Mouse (Mus musculus) retina, embryonic 14.5 days (tissue): ENCODE measurements around the gene Cpeb3.
"Not testable (repeated sequence)": the region's sequence is repeated elsewhere in the genome, so short reads cannot be mapped to it uniquely, and the experiment has no call there.

Experiments used
- DNase-seq: peaks from one replicate; pipeline ENCODE4 v3.0.0-alpha.2; 2015; ENCODE audit warnings: low spot score

Gene Cpeb3

GRCm38 (mm10) chr19:37079151-37079550, 129.2 kb downstream of the Cpeb3 start:
- DNase-seq, result no peak

- DNase-seq, result no peak
Measured at GRCm38 (mm10) chr19:37078571-37078970, 129.8 kb downstream of the Cpeb3 start.

GRCm38 (mm10) chr19:37078064-37078463, 130.3 kb downstream of the Cpeb3 start:
- no peak for DNase-seq

GRCm38 (mm10) chr19:37077258-37077657, 131.1 kb downstream of the Cpeb3 start:
- DNase-seq, result not testable (repeated sequence)

GRCm38 (mm10) chr19:37076646-37077045, 131.8 kb downstream of the Cpeb3 start:
- no peak for DNase-seq

- DNase-seq, result no peak
Measured at GRCm38 (mm10) chr19:37076116-37076515, 132.3 kb downstream of the Cpeb3 start.

GRCm38 (mm10) chr19:37075690-37076089, 132.7 kb downstream of the Cpeb3 start:
- no peak for DNase-seq

GRCm38 (mm10) chr19:37074726-37075125, 133.7 kb downstream of the Cpeb3 start:
- no peak for DNase-seq

- DNase-seq, result no peak
Measured at GRCm38 (mm10) chr19:37074276-37074675, 134.1 kb downstream of the Cpeb3 start.

GRCm38 (mm10) chr19:37072871-37073629, 135.4 kb downstream of the Cpeb3 start:
- no peak for DNase-seq

- no peak for DNase-seq
Measured at GRCm38 (mm10) chr19:37069243-37069642, 139.2 kb downstream of the Cpeb3 start.

GRCm38 (mm10) chr19:37060078-37060477, 148.3 kb downstream of the Cpeb3 start:
- no peak for DNase-seq

- DNase-seq, result no peak
Measured at GRCm38 (mm10) chr19:37059623-37060022, 148.8 kb downstream of the Cpeb3 start.

- no peak for DNase-seq
Measured at GRCm38 (mm10) chr19:37057161-37057905, 151.1 kb downstream of the Cpeb3 start.

- DNase-seq, result no peak
Measured at GRCm38 (mm10) chr19:37055976-37056556, 152.3 kb downstream of the Cpeb3 start.

- DNase-seq, result peak; percentile 83
Measured at GRCm38 (mm10) chr19:37050643-37051345, 157.6 kb downstream of the Cpeb3 start.

- DNase-seq, result no peak
Measured at GRCm38 (mm10) chr19:37048507-37048906, 159.9 kb downstream of the Cpeb3 start.

- no peak for DNase-seq
Measured at GRCm38 (mm10) chr19:37044431-37044830, 164.0 kb downstream of the Cpeb3 start.

GRCm38 (mm10) chr19:37040906-37041305, 167.5 kb downstream of the Cpeb3 start:
- no peak for DNase-seq

- no peak for DNase-seq
Measured at GRCm38 (mm10) chr19:37032364-37032763, 176.0 kb downstream of the Cpeb3 start.

- no peak for DNase-seq
Measured at GRCm38 (mm10) chr19:37031446-37031845, 177.0 kb downstream of the Cpeb3 start.

- DNase-seq, result no peak
Measured at GRCm38 (mm10) chr19:37029771-37030170, 178.6 kb downstream of the Cpeb3 start.
